Mouse (Mus musculus): ENCODE data around the gene Gm826. TPM values are rescaled to one million over a fixed set of nuclear protein-coding genes. Genes with fewer than 3 reads are reported as not detected.

Gm826 gene
- polyA plus RNA-seq, 1 experiment from 2014 or later, result 0.75 TPM

GRCm38 (mm10) chr2:160354319-160354718 is 20.4 kb upstream of the Gm826 start:
- no peak for DNase-seq (ENCODE audit: low spot score)

GRCm38 (mm10) chr2:160353581-160353980 is 19.6 kb upstream of the Gm826 start:
- no peak for DNase-seq (ENCODE audit: low spot score)

GRCm38 (mm10) chr2:160351038-160351574 is 17.1 kb upstream of the Gm826 start:
- DNase-seq (ENCODE audit: low spot score), result no peak

- DNase-seq (ENCODE audit: low spot score), result no peak
Measured at GRCm38 (mm10) chr2:160349578-160349977, 15.6 kb upstream of the Gm826 start.

- DNase-seq (ENCODE audit: low spot score), result no peak
Measured at GRCm38 (mm10) chr2:160348796-160349195, 14.8 kb upstream of the Gm826 start.

GRCm38 (mm10) chr2:160348072-160348604 is 14.2 kb upstream of the Gm826 start:
- DNase-seq (ENCODE audit: low spot score), result no peak

- no peak for DNase-seq (ENCODE audit: low spot score)
Measured at GRCm38 (mm10) chr2:160345644-160346043, 11.7 kb upstream of the Gm826 start.

GRCm38 (mm10) chr2:160340121-160340520 is 6.2 kb upstream of the Gm826 start:
- DNase-seq (ENCODE audit: low spot score), result no peak

GRCm38 (mm10) chr2:160339595-160339994 is 5.6 kb upstream of the Gm826 start:
- DNase-seq (ENCODE audit: low spot score), result no peak

- no peak for DNase-seq (ENCODE audit: low spot score)
Measured at GRCm38 (mm10) chr2:160336053-160336452, 2.1 kb upstream of the Gm826 start.

GRCm38 (mm10) chr2:160335043-160335442 is 1.1 kb upstream of the Gm826 start:
- DNase-seq (ENCODE audit: low spot score), result no peak

- no peak for DNase-seq (ENCODE audit: low spot score)
Measured at GRCm38 (mm10) chr2:160332516-160333325, 1.2 kb downstream of the Gm826 start.

- DNase-seq (ENCODE audit: low spot score), result peak; percentile 20
Measured at GRCm38 (mm10) chr2:160328886-160329285, 5.1 kb downstream of the Gm826 start.

GRCm38 (mm10) chr2:160327716-160328115 is 6.2 kb downstream of the Gm826 start:
- peak; percentile 88 for DNase-seq (ENCODE audit: low spot score)

GRCm38 (mm10) chr2:160327167-160327566 is 6.8 kb downstream of the Gm826 start:
- no peak for DNase-seq (ENCODE audit: low spot score)

- no peak for DNase-seq (ENCODE audit: low spot score)
Measured at GRCm38 (mm10) chr2:160325105-160325644, 8.8 kb downstream of the Gm826 start.

GRCm38 (mm10) chr2:160321829-160322228 is 12.1 kb downstream of the Gm826 start:
- no peak for DNase-seq (ENCODE audit: low spot score)

GRCm38 (mm10) chr2:160318255-160318654 is 15.7 kb downstream of the Gm826 start:
- no peak for DNase-seq (ENCODE audit: low spot score)

GRCm38 (mm10) chr2:160313595-160314007 is 20.4 kb downstream of the Gm826 start:
- no peak for DNase-seq (ENCODE audit: low spot score)

- DNase-seq (ENCODE audit: low spot score), result no peak
Measured at GRCm38 (mm10) chr2:160305070-160305469, 28.9 kb downstream of the Gm826 start.

- no peak for DNase-seq (ENCODE audit: low spot score)
Measured at GRCm38 (mm10) chr2:160303992-160304391, 30.0 kb downstream of the Gm826 start.

- no peak for DNase-seq (ENCODE audit: low spot score)
Measured at GRCm38 (mm10) chr2:160302013-160302412, 31.9 kb downstream of the Gm826 start.

Measured in thymus, postnatal 0 days (tissue).